Comparison of ENCODE assay signal across 8 mouse cellular contexts in the genomic region with DNA sequence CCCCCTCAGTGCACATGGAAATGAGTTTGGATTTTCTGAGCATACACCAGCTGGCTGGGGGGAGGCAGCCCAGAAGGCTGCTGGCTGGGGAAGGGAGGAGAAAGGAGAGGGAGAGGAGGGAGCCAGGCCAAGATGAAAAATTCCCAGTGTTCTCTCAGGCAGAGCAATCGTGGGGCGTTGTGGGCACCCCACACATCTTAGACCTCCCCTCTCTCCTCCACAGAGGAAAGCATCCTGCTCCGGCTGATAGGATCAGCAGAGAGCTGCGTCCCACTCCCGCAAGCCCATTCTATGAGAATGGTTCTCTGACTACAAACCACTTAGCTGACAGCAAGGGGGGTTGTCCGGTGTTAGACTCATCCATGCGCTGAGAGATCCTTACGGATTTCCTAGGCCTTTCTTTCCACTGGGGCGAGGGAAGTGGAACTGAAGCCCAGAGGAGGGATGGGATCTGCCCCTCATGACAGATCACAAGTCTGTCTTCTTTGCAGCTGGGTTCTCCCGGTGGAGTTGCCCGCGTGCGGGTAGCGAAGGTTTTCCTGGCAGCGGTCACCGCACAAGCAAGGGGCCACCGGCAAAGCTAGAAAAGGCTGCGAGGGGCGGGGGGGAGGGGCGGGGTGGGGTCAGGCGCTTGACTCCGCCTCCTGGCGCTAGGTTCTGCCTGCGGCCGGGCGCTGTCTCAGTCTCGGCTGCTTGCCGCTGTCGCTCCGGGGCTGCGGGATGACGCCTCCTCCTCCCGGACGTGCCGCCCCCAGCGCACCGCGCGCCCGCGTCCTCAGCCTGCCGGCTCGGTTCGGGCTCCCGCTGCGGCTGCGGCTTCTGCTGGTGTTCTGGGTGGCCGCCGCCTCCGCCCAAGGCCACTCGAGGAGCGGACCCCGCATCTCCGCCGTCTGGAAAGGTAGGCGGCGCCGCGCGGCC. TPM values are rescaled to one million over a fixed set of nuclear protein-coding genes. Genes with fewer than 3 reads are reported as not detected.
DNase-seq lines count a peak whose midpoint lies in the region; ATAC-seq and TF ChIP-seq lines count a peak whose summit lies in the region.

A gene (plus strand): TSS at position 682 of the 918 bp plus-strand sequence.

- intact Hi-C loops in heart, adult 2 months (cut with DNase I) = loop anchor here (1.0 to 5.0 kb wide), 2 partner anchors 31 to 77 kb away; no protein-coding TSS in a partner anchor

- H3K79me2 ChIP-seq in heart, adult 2 months (replicated peaks; ENCODE audit: control insufficient read depth, insufficient read depth, low read length) = no peaks in the 10 kb centered on the region

- no peak for ATAC-seq in erythroblast, adult 5-6 weeks (replicated peaks; ENCODE audit: low FRiP score, poor library complexity, severe bottlenecking)
- peak; percentile 66 for ATAC-seq in embryonic facial prominence, embryonic 11.5 days (replicated peaks; ENCODE audit: insufficient number of reproducible peaks, low FRiP score, low TSS enrichment, low read depth)
- peak; percentile 73 for ATAC-seq in limb, embryonic 13.5 days (ENCODE audit: low FRiP score, low read depth)
- peak; percentile 86 for ATAC-seq in midbrain, embryonic 16.5 days

- TF ChIP-seq EP300 in heart, adult 2 months (IDR thresholded peaks at IDR 0.05; ENCODE audit: insufficient read depth, low read depth, low read length) = 0 out of 2 replicates have a peak, but pooled peaks have one; percentile 20

- H3K9me3 ChIP-seq in erythroblast, embryonic 14.5 days (ENCODE audit: control insufficient read depth, low read length) = no peaks in the 10 kb centered on the region; the same call in 1 of the 2 replicates
- no peaks in the 10 kb centered on the region for H3K9me3 ChIP-seq in embryonic facial prominence, embryonic 11.5 days (replicated peaks; ENCODE audit: control insufficient read depth, low read length)
- no peaks in the 10 kb centered on the region for H3K9me3 ChIP-seq in limb, embryonic 13.5 days
- H3K9me3 ChIP-seq in midbrain, embryonic 16.5 days (replicated peaks; ENCODE audit: control insufficient read depth, low read length, poor library complexity, severe bottlenecking) = no peaks in the 10 kb centered on the region

- H3K9ac ChIP-seq in embryonic facial prominence, embryonic 11.5 days (replicated peaks; ENCODE audit: low read length) = peak within 1 kb of the TSS; percentile 68
- H3K9ac ChIP-seq in heart, adult 2 months (ENCODE audit: low read depth, low read length) = peak within 1 kb of the TSS; percentile 85
- peak within 1 kb of the TSS; percentile 74 for H3K9ac ChIP-seq in limb, embryonic 13.5 days
- H3K9ac ChIP-seq in midbrain, embryonic 16.5 days (ENCODE audit: low read depth, low read length) = peak within 1 kb of the TSS; percentile 90

- DNase-seq in embryonic facial prominence, embryonic 11.5 days (ENCODE audit: low spot score) = peak; percentile 78
- DNase-seq in heart, adult 2 months = peak; percentile 89 to 90
- peak; percentile 78 for DNase-seq in kidney, adult 2 months
- DNase-seq in spleen, postnatal 36 days (ENCODE audit: low spot score in 2 of 2) = peak; percentile 69 to 77

- no peak within 1 kb of the TSS for H3K27ac ChIP-seq in embryonic facial prominence, embryonic 11.5 days (replicated peaks; ENCODE audit: low read depth, low read length)
- H3K27ac ChIP-seq in heart, adult 2 months = peak within 1 kb of the TSS; percentile 86
- no peak within 1 kb of the TSS for H3K27ac ChIP-seq in kidney, adult 2 months (ENCODE audit: insufficient read depth, low read depth, low read length)
- H3K27ac ChIP-seq in limb, embryonic 13.5 days = no peak within 1 kb of the TSS
- H3K27ac ChIP-seq in midbrain, embryonic 16.5 days (ENCODE audit: low read length) = peak within 1 kb of the TSS; percentile 91

- peak; percentile 94 for TF ChIP-seq POLR2A in heart, adult 2 months (IDR thresholded peaks at IDR 0.05; ENCODE audit: insufficient read depth, low read depth, low read length)
- peak; percentile 63 for TF ChIP-seq POLR2A in kidney, adult 2 months (IDR thresholded peaks at IDR 0.05; ENCODE audit: low read depth, low read length)

- H3K27me3 ChIP-seq in erythroblast, embryonic 14.5 days (ENCODE audit: control insufficient read depth) = peaks cover 78% of the 10 kb centered on the region
- H3K27me3 ChIP-seq in embryonic facial prominence, embryonic 11.5 days (ENCODE audit: control insufficient read depth, insufficient read depth, low read length) = peaks cover 21% of the 10 kb centered on the region
- peaks cover 1% of the 10 kb centered on the region; the same call in 1 of the 2 replicates for H3K27me3 ChIP-seq in heart, adult 2 months (ENCODE audit: control insufficient read depth, insufficient read depth, low read length)
- peaks cover 1% of the 10 kb centered on the region; the same call in 1 of the 2 replicates for H3K27me3 ChIP-seq in kidney, adult 2 months (replicated peaks; ENCODE audit: control insufficient read depth, insufficient read depth, low read length)
- H3K27me3 ChIP-seq in limb, embryonic 13.5 days = peaks cover 66% of the 10 kb centered on the region
- H3K27me3 ChIP-seq in midbrain, embryonic 16.5 days (ENCODE audit: control insufficient read depth, insufficient read depth, low read depth, low read length) = no peaks in the 10 kb centered on the region

- H3K4me3 ChIP-seq in erythroblast, embryonic 14.5 days (replicated peaks) = peak within 1 kb of the TSS; percentile 34
- H3K4me3 ChIP-seq in embryonic facial prominence, embryonic 11.5 days (ENCODE audit: low read depth, low read length) = peak within 1 kb of the TSS; percentile 79
- peak within 1 kb of the TSS; percentile 90 for H3K4me3 ChIP-seq in heart, adult 2 months
- H3K4me3 ChIP-seq in kidney, adult 2 months (ENCODE audit: insufficient read depth, low read depth, low read length) = peak within 1 kb of the TSS; percentile 78
- peak within 1 kb of the TSS; percentile 76 for H3K4me3 ChIP-seq in limb, embryonic 13.5 days
- H3K4me3 ChIP-seq in midbrain, embryonic 16.5 days (ENCODE audit: low read depth, low read length) = peak within 1 kb of the TSS; percentile 78

- peaks cover 3% of the 10 kb centered on the region; the same call in 1 of the 2 replicates for H3K4me1 ChIP-seq in erythroblast, embryonic 14.5 days (ENCODE audit: control insufficient read depth)
- H3K4me1 ChIP-seq in embryonic facial prominence, embryonic 11.5 days (ENCODE audit: control insufficient read depth, insufficient read depth, low read length) = no peaks in the 10 kb centered on the region
- H3K4me1 ChIP-seq in heart, adult 2 months (ENCODE audit: control insufficient read depth, insufficient read depth, low read length) = no peaks in the 10 kb centered on the region
- H3K4me1 ChIP-seq in kidney, adult 2 months (ENCODE audit: control insufficient read depth, insufficient read depth, low read length) = no peaks in the 10 kb centered on the region
- peaks cover 15% of the 10 kb centered on the region for H3K4me1 ChIP-seq in limb, embryonic 13.5 days
- peaks cover 18% of the 10 kb centered on the region for H3K4me1 ChIP-seq in midbrain, embryonic 16.5 days (ENCODE audit: control insufficient read depth, insufficient read depth, low read length)

- peak within 1 kb of the TSS; percentile 98 for H3K4me2 ChIP-seq in embryonic facial prominence, embryonic 11.5 days (ENCODE audit: low read depth, low read length)
- H3K4me2 ChIP-seq in limb, embryonic 13.5 days (replicated peaks) = peak within 1 kb of the TSS; percentile 98
- H3K4me2 ChIP-seq in midbrain, embryonic 16.5 days (ENCODE audit: low read length) = peak within 1 kb of the TSS; percentile 85

- TF ChIP-seq CTCF in heart, adult 2 months (IDR thresholded peaks at IDR 0.05) = no peak
- no peak for TF ChIP-seq CTCF in kidney, adult 2 months (conservative IDR thresholded peaks at IDR 0.05; ENCODE audit: insufficient read depth, insufficient read length, low read depth, low read length)

- WGBS in embryonic facial prominence, embryonic 11.5 days = 2% methylated on average over 56 of the region's 60 CpGs
- WGBS in heart, adult 2 months = 6% methylated on average over 59 of the region's 60 CpGs
- WGBS in kidney, adult 2 months = 4% methylated on average over 54 of the region's 60 CpGs
- WGBS in limb, embryonic 13.5 days = 2% methylated on average over 59 of the region's 60 CpGs
- under 1% methylated on average over 41 of the region's 60 CpGs for WGBS in midbrain, embryonic 16.5 days

- no peaks in the 10 kb centered on the region for H3K36me3 ChIP-seq in erythroblast, embryonic 14.5 days (ENCODE audit: control insufficient read depth)
- H3K36me3 ChIP-seq in embryonic facial prominence, embryonic 11.5 days (replicated peaks; ENCODE audit: control insufficient read depth, insufficient read depth, low read depth, low read length) = no peaks in the 10 kb centered on the region
- no peaks in the 10 kb centered on the region for H3K36me3 ChIP-seq in heart, adult 2 months (ENCODE audit: control insufficient read depth, insufficient read depth, low read length)
- H3K36me3 ChIP-seq in kidney, adult 2 months (ENCODE audit: control insufficient read depth, insufficient read depth, low read length) = no peaks in the 10 kb centered on the region
- H3K36me3 ChIP-seq in limb, embryonic 13.5 days = no peaks in the 10 kb centered on the region
- no peaks in the 10 kb centered on the region for H3K36me3 ChIP-seq in midbrain, embryonic 16.5 days (ENCODE audit: control insufficient read depth, insufficient read depth, low read length)

RNA-seq across cellular contexts. Expression of the gene that starts here (rescaled TPM):
- 0.03 and 0.04 TPM in 2 replicates for polyA plus RNA-seq in erythroblast, embryonic 14.5 days (2012)
- 0.84 TPM in 1 of 2 replicates, not detected in the other for total RNA-seq in erythroblast, adult 5-6 weeks (2015; ENCODE audit: low replicate concordance)
- total RNA-seq in erythroblast, adult 5-6 weeks (2017; ENCODE audit: low replicate concordance) = 1.1 TPM in 1 of 2 replicates, not detected in the other
- 0.24 and 0.68 TPM in 2 replicates for polyA plus RNA-seq in embryonic facial prominence, embryonic 11.5 days (2014; fragmentation: Nextera tagmentation; extraction: Ambion mirVana)
- total RNA-seq in heart, adult 2 months (2021) = 10 to 100 TPM; 26.7 to 31.1 TPM
- 29.0 and 31.3 TPM in 2 replicates for polyA plus RNA-seq in heart, adult 2 months (2012; rRNA removed)
- 9.4 and 9.6 TPM in 2 replicates for polyA plus RNA-seq in kidney, adult 2 months (2012; rRNA removed)
- polyA plus RNA-seq in limb, embryonic 13.5 days (2015; fragmentation: Nextera tagmentation; extraction: Ambion mirVana) = 0.27 and 0.97 TPM in 2 replicates
- 1.6 and 1.9 TPM in 2 replicates for polyA plus RNA-seq in midbrain, embryonic 16.5 days (2015; fragmentation: Nextera tagmentation; extraction: Ambion mirVana)

Comparison
In these comparisons a context has a peak if more than half of its experiments do, and no peak if none do; other contexts are left out.
1. RNA of the gene that starts here (total RNA-seq): 26.7 to 31.1 TPM in heart, adult 2 months; 0.84 to 1.1 TPM in erythroblast, adult 5-6 weeks; every median in the first group is over 10 times any median in the second.
2. Peak in DNase-seq, ATAC-seq, H3K4me3 ChIP-seq, H3K9ac ChIP-seq and H3K4me2 ChIP-seq in embryonic facial prominence, embryonic 11.5 days; RNA of the gene not detected or under 1 TPM.
3. Peak in ATAC-seq, H3K4me3 ChIP-seq, H3K9ac ChIP-seq and H3K4me2 ChIP-seq in limb, embryonic 13.5 days; RNA of the gene not detected or under 1 TPM.
4. H3K4me3 ChIP-seq: peak in every context shown above with its lines; median percentile 90 in heart, adult 2 months; 79 in embryonic facial prominence, embryonic 11.5 days; 78 in kidney, adult 2 months; 78 in midbrain, embryonic 16.5 days; 76 in limb, embryonic 13.5 days; 34 in erythroblast, embryonic 14.5 days.
5. H3K27ac ChIP-seq: peak in heart, adult 2 months (single experiment) and midbrain, embryonic 16.5 days (single experiment); none in embryonic facial prominence, embryonic 11.5 days (single experiment), kidney, adult 2 months (single experiment) and limb, embryonic 13.5 days (single experiment).
6. Peak in every context shown above with its lines, with median percentiles within 50 percentile points of each other: DNase-seq, H3K4me2 ChIP-seq and H3K9ac ChIP-seq.